Mouse (Mus musculus) frontal cortex, adult 2 months (tissue): Measurements from ENCODE around the gene Brinp1. TPM values are rescaled to one million over a fixed set of nuclear protein-coding genes. Genes with fewer than 3 reads are reported as not detected.

ENCODE experiments used
- DNase-seq, 2 experiments: peaks; one replicate each; pipeline ENCODE4 v3.0.0; 2022; ENCODE audit warnings: low spot score in 1 of 2; ENCODE audit errors: extremely low spot score in 1 of 2
- polyA plus RNA-seq: library from polyadenylated mRNA; depleted of rRNA; stranded (reverse); fragments of >200 nt; gene quantifications from 2 replicates; pipeline ENCODE4 v1.2.3, GENCODE M21; 2012; rRNA removed

Brinp1 gene
- 94.8 and 107 TPM in 2 replicates for polyA plus RNA-seq

GRCm38 (mm10) chr4:68954322-68954901, at the start of gene Brinp1:
Gene Brinp1, minus strand, starts transcription at chr4:68954397.
- DNase-seq: peak; percentile 84 to 92

DNA sequence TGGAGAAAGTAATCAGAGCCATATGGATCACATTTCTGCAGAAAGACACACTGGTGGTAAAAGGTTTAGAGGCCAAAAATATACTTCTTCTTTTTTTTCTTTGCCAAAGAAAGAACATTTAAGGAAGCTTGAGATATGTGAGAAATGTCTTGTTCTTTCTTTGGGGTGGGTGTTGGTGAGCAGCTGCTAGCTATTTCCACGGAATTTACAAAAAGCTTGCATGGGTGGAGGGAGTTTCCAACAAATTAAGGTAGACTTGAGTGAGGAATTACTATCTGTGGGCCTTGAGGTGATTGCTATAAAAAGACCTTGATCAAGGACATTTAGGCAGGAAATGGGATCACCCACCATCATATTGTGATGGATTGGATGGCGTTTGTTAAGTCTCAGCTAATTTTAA, 3.1 kb upstream of the Brinp1 start:
- peak in 1 of 2 experiments; percentile 61 for DNase-seq

DNA sequence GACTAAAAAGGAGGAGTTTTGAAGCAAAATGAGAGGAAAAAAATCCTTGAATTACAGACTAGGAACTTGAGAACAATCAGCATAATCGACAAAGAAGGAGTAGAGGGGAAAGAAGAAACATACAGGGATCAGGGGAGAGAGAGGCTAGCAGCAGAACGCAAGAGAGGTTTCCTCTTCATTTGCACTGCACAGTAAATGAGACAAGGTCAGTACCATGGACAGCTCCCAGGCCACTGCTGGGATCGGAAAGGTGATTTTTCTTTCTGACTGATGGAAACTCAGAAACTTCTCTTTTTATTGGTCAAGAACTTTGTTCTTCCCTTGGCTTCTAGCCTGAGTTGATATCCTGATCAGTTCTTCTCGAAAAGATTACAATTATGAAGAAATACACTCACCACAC, 1.4 kb upstream of the Brinp1 start:
- DNase-seq: no peak

DNA sequence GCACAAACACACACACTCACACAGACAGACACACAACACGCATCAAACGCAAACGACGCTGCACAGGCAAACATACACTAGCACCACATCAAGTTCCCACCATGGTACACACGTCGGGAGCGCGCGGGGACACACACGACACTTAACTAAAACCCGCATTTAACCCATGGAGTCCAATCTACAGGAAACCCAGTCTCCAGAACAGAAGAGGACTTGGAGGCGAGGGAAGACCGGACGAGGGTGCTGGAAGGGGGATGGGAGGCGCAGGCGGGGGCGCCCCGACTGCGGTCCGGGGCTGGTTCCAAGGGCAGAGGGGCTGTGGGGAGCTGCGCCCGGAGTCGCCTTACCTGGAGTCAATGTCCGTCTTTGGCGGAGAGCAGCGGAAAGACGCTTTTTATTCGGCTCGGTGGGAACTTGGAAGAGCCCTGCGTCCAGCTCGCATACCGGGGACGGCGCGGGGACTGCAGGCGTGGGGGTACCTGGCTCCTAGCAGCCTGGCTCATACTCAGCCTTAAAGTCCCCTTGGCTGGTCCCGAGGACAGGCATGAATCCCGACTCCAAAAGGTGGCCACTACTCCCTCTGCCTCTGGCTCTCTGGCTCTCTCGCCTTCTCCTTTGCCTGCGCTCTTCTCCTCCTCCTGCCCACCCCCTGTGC, 403 bp downstream of the Brinp1 start:
- no peak for DNase-seq

GRCm38 (mm10) chr4:68953131-68953551, 1.1 kb downstream of the Brinp1 start:
- no peak for DNase-seq

GRCm38 (mm10) chr4:68950556-68950955, 3.6 kb downstream of the Brinp1 start:
- peak in 1 of 2 experiments; percentile 88 for DNase-seq

DNA sequence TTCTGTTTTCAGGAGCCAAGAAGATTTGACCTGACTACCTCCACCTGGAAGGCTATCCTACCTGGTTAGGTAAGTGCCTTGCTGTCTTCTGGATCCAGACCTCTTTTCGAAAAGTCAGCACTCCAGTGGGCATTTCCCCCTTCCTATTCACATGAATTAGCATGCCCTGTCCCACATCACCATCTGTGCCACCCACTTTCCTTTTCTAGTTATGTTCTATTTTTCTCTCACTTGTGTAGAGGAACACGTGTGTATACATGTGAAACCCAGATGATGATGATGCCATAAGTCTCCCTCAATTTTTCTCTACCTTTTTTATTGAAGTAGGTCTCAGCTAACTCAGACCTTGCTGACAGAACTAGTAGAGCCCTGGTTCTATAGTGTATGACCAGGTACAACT, 11.3 kb downstream of the Brinp1 start:
- DNase-seq: peak in 1 of 2 experiments; percentile 43

DNA sequence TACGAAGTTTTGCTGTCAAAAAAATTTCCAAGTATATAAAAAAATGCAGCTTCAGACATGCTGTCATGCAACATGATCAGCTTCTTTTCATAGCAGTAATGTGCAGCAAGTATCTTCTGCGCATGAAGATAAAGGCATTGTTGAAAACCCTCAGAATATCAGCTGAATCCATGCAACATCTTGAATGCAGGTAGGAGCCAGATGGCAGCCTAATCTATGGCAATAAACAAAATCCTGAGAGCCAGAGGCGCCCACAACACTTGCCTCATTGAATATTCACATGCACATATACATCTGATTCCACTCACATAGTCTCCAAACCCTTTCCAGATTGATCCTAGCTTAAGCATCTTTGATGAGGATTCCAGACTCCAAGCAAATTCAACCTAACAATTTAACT, 24.2 kb downstream of the Brinp1 start:
- DNase-seq: peak in 1 of 2 experiments; percentile 45

DNA sequence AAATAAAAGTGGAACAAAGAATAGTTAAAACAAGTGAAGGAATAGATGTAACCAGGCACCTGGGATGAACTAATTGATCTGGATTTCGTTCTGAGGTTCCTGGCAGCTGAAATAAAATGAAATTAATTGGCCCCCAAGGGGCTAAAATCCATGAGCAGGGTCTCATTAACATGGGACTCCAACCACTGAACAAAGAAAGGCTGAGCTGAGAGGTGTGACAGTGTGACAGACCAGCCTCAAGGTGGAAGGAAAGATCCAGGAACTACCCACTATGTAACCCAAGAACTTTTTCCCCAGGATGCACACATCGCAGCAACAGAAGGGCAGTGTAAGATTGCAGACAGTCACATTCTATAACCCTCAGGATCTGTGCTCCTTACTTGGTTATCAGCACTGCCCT, 28.1 kb downstream of the Brinp1 start:
- DNase-seq: no peak

- DNase-seq: no peak
Observed at GRCm38 (mm10) chr4:68922944-68923343, 31.3 kb downstream of the Brinp1 start.

- no peak for DNase-seq
Observed at GRCm38 (mm10) chr4:68922504-68922903, 31.7 kb downstream of the Brinp1 start.

DNA sequence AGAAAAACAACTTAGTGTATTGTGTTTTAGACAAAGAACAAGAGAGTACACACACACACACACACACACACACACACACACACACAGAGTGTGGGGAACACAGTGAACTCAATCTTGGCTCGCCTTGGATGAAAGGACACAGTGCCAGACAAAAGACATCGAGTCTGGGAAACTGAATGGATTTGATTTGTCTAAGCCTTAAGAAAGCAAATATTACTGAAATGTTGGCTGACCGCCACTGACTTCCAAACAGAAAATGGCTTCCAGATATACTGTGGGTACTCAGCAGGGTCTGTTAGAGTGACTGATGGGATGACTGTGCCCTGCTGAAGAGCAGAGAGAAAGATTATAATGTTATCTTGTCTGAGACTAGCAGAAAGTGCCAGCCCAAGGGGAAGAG, 34.1 kb downstream of the Brinp1 start:
- DNase-seq: no peak

DNA sequence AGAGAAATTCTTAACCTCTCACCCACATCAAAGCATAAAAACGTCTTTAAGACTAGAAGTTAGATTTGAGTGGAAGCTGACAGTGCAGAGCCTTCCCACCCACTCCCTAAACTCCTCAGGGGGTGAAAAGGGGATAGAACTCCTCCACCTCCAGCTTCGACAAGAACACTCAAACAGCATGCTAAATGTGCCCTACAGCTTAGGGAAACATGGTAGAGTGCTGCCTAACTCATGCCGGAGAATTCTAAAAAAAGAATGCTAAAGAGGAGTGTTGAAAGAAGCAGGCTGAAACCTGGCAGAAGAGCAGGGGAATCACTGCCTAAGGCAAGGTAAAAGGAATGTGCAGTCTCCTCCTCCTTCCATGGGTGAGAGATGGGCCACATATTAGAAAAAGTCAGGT, 43.3 kb downstream of the Brinp1 start:
- DNase-seq: peak; percentile 50 to 65

- peak; percentile 82 to 83 for DNase-seq
Observed at GRCm38 (mm10) chr4:68906417-68907210, 47.6 kb downstream of the Brinp1 start.

GRCm38 (mm10) chr4:68890526-68890925, 63.7 kb downstream of the Brinp1 start:
- DNase-seq: peak; percentile 44 to 73

- DNase-seq: peak in 1 of 2 experiments; percentile 42
Observed at GRCm38 (mm10) chr4:68886276-68886675, 67.9 kb downstream of the Brinp1 start.

GRCm38 (mm10) chr4:68872028-68872427, 82.2 kb downstream of the Brinp1 start:
- no peak for DNase-seq

DNA sequence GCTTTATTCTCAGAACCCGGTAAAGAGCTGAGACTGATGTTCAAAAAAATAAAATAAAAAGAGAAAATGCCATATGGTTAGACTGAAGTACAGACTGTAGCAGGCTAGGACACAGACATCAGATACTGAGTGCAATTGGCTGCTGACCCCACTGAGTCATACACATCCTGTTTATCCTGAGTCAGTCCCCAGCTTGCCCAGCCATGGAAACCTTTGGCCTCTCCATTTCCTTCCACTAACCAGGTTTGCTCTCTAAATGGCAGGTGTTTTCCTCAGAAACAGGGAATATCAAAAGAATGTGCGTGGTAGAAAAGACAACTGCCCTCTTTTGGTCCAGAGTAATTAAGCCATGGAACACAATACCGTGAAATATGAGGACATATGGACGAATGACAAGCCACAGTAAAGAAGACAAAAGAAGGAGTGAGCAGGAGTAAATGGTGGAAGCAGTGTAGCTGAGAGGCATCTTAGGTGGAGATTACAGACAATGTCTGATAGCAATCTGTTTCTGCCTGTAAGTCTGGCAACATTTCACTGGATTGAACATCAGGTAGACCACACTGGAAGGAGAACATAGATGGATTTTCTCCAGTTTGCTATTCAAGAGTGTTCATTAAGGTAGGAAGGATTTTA, 88.9 kb downstream of the Brinp1 start:
- DNase-seq: no peak

GRCm38 (mm10) chr4:68864668-68865067, 89.5 kb downstream of the Brinp1 start:
- DNase-seq: no peak

DNA sequence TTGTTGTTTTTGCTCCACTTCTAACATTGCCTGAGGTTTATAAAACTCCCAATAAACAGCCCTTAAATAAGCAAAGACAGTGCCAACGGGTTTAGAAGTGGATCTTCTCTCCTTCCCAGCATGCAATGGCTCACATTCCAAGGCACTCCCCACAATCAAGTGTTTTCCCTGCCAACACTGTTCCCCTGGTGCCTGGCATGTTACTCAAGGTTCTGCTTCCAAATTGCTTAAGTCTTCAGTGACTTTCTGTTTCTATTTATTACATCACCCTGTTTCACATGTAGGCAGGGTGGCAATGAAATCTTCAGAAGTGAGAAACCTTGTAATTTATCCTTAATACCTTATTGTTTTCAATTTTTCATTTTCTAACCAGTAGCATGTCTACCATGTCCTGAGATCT, 97.3 kb downstream of the Brinp1 start:
- DNase-seq: peak in 1 of 2 experiments; percentile 32

GRCm38 (mm10) chr4:68849671-68850070, 104.5 kb downstream of the Brinp1 start:
- DNase-seq: peak; percentile 23 to 61
